Mouse (Mus musculus) neural tube, embryonic 13.5 days (tissue): ENCODE measurements at regions not wholly inside any gene's neighbourhood (a gene's known extent, or its start where the extent isn't known, plus 50 kb on each side); places are given as distances from the start of the nearest gene placed in this dataset.

Experiments used
- ATAC-seq: fragments of 200-750 bp; cut with Nextera tagmentation; 2 replicates; pipeline ENCODE4 v1.8.0; 2017; ENCODE audit warnings: low read depth, mild to moderate bottlenecking, moderate TSS enrichment, moderate library complexity
- H3K27ac ChIP-seq: fragments of 300-500 bp; sonication (generic); replicated peaks from 2 replicates; pipeline ENCODE4 v1.5.1; 2015; ENCODE audit warnings: moderate library complexity, mild to moderate bottlenecking, inconsistent platforms
- H3K27me3 ChIP-seq: fragments of 300-500 bp; sonication (generic); 2 replicates; pipeline ENCODE4 v1.6.1; 2015; ENCODE audit warnings: mild to moderate bottlenecking, inconsistent platforms
- H3K36me3 ChIP-seq: fragments of 300-500 bp; sonication (generic); 2 replicates; pipeline ENCODE4 v1.6.1; 2015; ENCODE audit warnings: mild to moderate bottlenecking, inconsistent platforms
- H3K4me1 ChIP-seq: fragments of 300-500 bp; sonication (generic); replicated peaks from 2 replicates; pipeline ENCODE4 v1.6.1; 2015; ENCODE audit warnings: inconsistent platforms
- H3K4me2 ChIP-seq: fragments of 300-500 bp; sonication (generic); 2 replicates; pipeline ENCODE4 v1.6.1; 2015; ENCODE audit warnings: inconsistent platforms, mild to moderate bottlenecking, moderate library complexity
- H3K4me3 ChIP-seq: fragments of 300-500 bp; sonication (generic); 2 replicates; pipeline ENCODE4 v1.5.1; 2015; ENCODE audit warnings: mild to moderate bottlenecking, inconsistent platforms
- H3K9ac ChIP-seq: fragments of 300-500 bp; sonication (generic); 2 replicates; pipeline ENCODE4 v1.6.1; 2015; ENCODE audit warnings: moderate library complexity, mild to moderate bottlenecking, inconsistent platforms
- H3K9me3 ChIP-seq: fragments of 300-500 bp; sonication (generic); 2 replicates; pipeline ENCODE4 v1.6.1; 2016; ENCODE audit warnings: inconsistent platforms
- WGBS: fragments of 180-500 bp; shearing (Covaris S2); methylation state at CpG from one replicate; pipeline ENCODE4 v1.1.7; 2015; 5-methylcytosine and 5-hydroxymethylcytosine counted together

DNA sequence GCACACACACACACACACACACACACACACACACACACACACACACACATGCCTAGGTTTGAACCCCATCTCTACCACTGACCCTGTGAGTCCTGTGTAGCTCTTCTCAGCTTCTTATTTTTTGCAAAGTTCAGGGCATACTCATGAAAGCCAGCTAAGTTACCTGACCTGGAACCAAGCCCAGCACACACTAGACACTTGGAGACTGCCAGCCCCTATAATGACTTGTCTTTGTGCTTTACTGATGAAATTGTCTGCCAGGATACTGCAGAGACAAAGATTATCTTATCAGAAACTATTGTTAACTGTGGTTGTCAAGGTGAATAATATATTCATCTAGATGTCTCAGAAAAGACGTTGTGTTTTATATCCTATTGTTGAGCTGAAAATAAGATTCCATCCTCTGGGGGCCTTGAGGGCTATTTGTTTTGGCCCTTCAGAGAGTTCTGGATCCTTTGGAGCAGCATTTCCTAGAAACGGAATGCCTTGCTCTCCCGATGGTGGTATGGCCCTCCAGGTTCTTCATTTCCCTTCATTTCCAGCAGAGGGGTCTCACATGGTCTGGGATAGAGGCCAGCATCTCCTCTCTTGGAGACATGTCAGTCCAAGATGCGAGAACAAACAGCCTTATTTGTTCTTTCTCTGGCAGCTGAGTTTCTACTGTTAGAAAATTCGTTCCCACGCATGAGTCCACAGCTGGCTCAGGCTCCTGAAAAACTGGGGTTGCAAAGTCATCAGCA, 402.6 kb downstream of the Tns1 start:
- H3K36me3 ChIP-seq = no peaks in the 10 kb centered on the region
- WGBS = 87% methylated on average over 6 of the region's 6 CpGs
- H3K9ac ChIP-seq = no peak overlapping the region
- no peak overlapping the region for H3K4me3 ChIP-seq
- H3K27me3 ChIP-seq = no peaks in the 10 kb centered on the region
- no peak overlapping the region for H3K27ac ChIP-seq
- no peak overlapping the region for H3K4me2 ChIP-seq
- H3K9me3 ChIP-seq = no peaks in the 10 kb centered on the region
- ATAC-seq = no peak
- no peaks in the 10 kb centered on the region for H3K4me1 ChIP-seq

DNA sequence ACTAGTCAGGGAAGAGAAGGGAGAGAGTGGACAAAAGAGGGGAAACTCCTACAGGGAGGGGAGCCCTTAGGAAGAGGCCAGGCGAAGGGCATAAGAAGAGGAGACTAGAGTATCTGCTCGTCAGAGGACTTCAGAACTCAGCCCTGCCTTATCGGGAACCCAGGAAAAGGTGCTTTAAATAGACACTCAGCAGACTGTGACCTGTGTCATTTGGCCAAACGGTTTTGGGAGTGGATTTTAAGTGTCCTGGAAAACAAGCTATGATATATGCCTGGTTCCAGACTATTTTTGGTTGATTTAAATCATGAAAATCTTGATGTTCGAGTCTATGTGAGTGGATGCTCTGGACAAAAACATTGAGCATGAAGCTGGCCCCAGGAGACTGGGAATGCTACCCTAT, 405.8 kb downstream of the Tns1 start:
- Histone ChIP-seq H3K9me3 (no peaks in the 10 kb centered on the region), H3K27ac (no peak overlapping the region), H3K4me2 (no peak overlapping the region), H3K4me3 (no peak overlapping the region), H3K9ac (no peak overlapping the region), H3K4me1 (no peaks in the 10 kb centered on the region), H3K27me3 (no peaks in the 10 kb centered on the region), H3K36me3 (no peaks in the 10 kb centered on the region)
- ATAC-seq = no peak
- WGBS = 78% methylated on average over 5 of the region's 5 CpGs

DNA sequence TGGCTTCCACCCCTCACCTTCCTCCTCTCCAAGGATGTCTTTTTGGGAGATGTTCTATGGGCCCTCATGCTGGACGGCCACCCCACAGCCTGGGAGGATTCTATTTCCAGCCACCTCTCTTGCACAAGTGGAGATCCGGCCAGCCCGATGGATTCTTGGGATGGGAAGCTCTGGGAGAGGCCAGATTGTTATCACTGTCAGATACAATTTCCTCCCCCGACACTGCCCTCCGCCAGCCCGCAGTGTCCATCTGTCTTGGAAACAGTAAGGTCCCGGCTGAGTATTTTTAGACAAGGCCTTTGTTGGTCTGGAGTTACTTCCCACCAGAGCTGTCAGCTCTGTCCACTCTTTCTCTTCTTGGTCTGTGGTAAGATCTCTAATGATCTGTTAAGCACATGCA, 406.8 kb downstream of the Tns1 start:
- no peak for ATAC-seq
- Histone ChIP-seq H3K9ac (no peak overlapping the region), H3K4me2 (no peak overlapping the region), H3K4me1 (no peaks in the 10 kb centered on the region), H3K36me3 (no peaks in the 10 kb centered on the region), H3K9me3 (no peaks in the 10 kb centered on the region), H3K27me3 (no peaks in the 10 kb centered on the region), H3K27ac (no peak overlapping the region), H3K4me3 (no peak overlapping the region)
- 82% methylated on average over 7 of the region's 7 CpGs for WGBS

DNA sequence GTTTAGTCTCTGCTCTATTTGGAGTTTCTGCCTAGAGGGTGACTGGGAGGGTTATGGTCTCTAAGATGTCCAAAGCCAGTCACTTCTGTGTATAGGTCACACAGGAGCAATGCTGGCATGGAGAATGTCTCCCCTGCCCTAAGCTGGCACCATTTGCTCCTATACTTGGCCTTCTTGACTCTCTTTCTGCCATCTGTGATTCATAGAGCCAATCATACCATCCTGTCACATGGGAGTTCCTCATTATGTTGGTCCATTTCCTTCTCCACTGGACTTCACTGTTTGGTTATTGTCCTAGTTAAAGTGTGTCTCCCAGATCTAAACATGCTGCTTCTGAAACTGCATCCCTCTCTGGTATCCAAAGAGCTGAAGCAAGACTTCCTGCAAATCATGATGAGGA, 407.3 kb downstream of the Tns1 start:
- Histone ChIP-seq H3K27ac (no peak overlapping the region), H3K4me3 (no peak overlapping the region), H3K27me3 (no peaks in the 10 kb centered on the region), H3K36me3 (no peaks in the 10 kb centered on the region), H3K9ac (no peak overlapping the region), H3K4me1 (no peaks in the 10 kb centered on the region), H3K4me2 (no peak overlapping the region), H3K9me3 (no peaks in the 10 kb centered on the region)
- ATAC-seq = no peak

DNA sequence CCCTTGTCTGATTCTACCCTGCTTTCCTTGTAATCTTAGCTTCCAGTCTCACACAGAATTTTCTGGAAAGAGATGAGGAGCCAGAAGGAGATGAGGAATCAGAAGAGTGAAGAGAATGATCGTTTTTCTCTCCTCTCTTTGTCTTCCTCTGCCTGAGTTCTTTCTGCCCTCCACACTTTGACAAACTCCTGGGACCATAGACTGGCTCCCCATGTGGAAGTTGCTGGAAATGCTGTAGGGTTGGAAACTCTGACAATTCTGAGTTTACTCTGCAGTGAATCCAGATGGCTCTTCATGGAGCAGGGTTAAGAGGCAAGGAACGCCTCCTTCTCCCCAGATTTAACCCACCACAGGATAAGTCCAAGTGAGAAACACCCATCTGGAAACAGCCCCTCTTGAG, 408.7 kb downstream of the Tns1 start:
- no peaks in the 10 kb centered on the region for H3K36me3 ChIP-seq
- no peak overlapping the region for H3K4me2 ChIP-seq
- H3K4me1 ChIP-seq = no peaks in the 10 kb centered on the region
- 79% methylated on average over 2 of the region's 2 CpGs for WGBS
- H3K27me3 ChIP-seq = no peaks in the 10 kb centered on the region
- ATAC-seq = no peak
- H3K9me3 ChIP-seq = no peaks in the 10 kb centered on the region
- no peak overlapping the region for H3K4me3 ChIP-seq
- no peak overlapping the region for H3K27ac ChIP-seq
- H3K9ac ChIP-seq = no peak overlapping the region

DNA sequence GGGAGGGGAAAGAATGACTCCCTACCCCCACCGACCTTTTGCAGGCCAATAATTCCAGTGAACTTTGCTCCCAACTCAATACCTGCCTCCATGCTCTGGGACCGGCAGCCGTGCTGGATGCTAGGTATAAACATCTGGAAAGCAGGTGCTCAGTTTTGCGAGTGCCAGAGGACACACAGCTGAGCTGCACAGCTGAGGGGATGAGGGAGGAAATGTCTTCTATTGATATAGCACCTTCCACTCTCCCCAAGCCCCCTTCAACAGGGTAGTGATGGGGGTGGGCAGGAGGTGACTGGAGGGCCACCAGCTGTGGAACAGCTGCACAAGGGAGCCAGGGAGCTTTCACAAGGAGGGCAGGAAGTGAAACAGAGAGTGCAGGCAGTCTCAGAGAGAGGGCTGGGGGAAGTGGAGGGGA, 421.8 kb downstream of the Tns1 start:
- ATAC-seq = no peak
- Histone ChIP-seq H3K27me3 (no peaks in the 10 kb centered on the region), H3K36me3 (no peaks in the 10 kb centered on the region), H3K4me3 (no peak overlapping the region), H3K9ac (no peak overlapping the region), H3K4me2 (no peak overlapping the region), H3K4me1 (no peaks in the 10 kb centered on the region; the same call in 1 of the 2 replicates), H3K27ac (no peak overlapping the region), H3K9me3 (0 out of 2 replicates have a peak, but pooled peaks cover 7% of the 10 kb centered on the region)
- 46% methylated on average over 4 of the region's 4 CpGs for WGBS

DNA sequence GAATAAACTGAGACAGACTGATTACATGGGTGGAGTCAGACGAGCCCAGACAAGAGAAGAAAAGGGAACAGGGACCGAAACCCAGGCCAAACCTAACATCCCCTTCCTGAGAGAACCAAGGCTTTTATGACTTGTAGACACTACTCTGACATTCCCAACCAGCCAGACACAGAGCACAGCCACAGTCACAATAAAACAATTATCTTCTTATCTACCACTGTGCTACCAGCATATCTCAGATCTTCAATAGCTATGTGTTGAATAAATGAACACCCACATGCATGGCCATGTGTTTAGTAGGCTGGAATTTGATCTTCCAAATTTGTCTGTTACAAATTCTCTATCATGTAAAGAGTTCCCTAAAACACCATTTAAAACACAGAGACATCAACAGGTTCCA, 430.7 kb downstream of the Tns1 start:
- H3K9ac ChIP-seq = no peak overlapping the region
- no peaks in the 10 kb centered on the region for H3K9me3 ChIP-seq
- no peak overlapping the region for H3K27ac ChIP-seq
- no peak for ATAC-seq
- no peaks in the 10 kb centered on the region for H3K27me3 ChIP-seq
- WGBS = 37% methylated on average over 2 of the region's 2 CpGs
- H3K4me1 ChIP-seq = no peaks in the 10 kb centered on the region
- H3K4me2 ChIP-seq = no peak overlapping the region
- H3K4me3 ChIP-seq = no peak overlapping the region
- H3K36me3 ChIP-seq = no peaks in the 10 kb centered on the region

DNA sequence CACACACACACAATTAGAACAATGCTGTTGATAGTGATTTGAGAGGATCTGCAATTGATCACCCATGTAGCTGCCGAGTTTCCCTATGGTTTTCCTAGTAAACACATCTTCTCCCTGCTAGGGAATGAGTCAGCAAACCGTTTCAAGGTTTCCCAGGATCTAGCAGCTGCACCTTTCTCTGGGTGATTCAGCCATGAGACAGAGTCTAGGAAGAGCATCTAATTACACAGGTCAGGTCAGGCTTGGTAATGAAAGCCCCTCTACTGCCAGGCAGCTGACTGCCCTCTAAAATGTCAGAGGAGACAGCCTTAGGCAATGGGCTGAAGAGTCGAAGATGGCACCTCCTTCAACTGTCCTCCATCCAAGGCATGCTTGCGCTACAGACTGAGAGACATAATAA, 438.5 kb downstream of the Tns1 start:
- Histone ChIP-seq H3K4me1 (no peaks in the 10 kb centered on the region), H3K36me3 (no peaks in the 10 kb centered on the region), H3K27me3 (no peaks in the 10 kb centered on the region), H3K9ac (no peak overlapping the region), H3K4me2 (no peak overlapping the region), H3K4me3 (no peak overlapping the region), H3K9me3 (no peaks in the 10 kb centered on the region), H3K27ac (no peak overlapping the region)
- WGBS = 74% methylated on average over 4 of the region's 4 CpGs
- no peak for ATAC-seq

DNA sequence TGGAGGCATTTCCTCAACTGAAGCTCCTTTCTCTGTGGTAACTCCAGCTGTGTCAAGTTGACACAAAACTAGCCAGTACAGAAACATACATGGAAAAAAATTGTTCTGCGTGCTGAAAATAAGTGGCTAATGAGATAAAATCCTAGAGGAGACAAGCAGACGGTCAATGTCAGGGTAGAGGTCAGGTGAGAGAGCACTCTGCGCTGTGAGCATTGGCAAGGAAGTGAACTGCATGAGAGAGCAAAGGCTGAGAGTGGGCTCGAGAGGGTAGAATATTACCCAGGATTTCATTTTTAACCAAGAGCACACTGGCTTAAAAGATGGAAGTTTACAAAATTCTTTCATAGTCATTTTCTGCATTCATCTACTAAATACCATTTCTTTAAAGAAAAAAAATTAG, 439.2 kb downstream of the Tns1 start:
- ATAC-seq = no peak
- WGBS = 92% methylated on average over 4 of the region's 4 CpGs
- H3K4me1 ChIP-seq = no peaks in the 10 kb centered on the region
- no peak overlapping the region for H3K4me2 ChIP-seq
- H3K27ac ChIP-seq = no peak overlapping the region
- H3K4me3 ChIP-seq = no peak overlapping the region
- no peak overlapping the region for H3K9ac ChIP-seq
- no peaks in the 10 kb centered on the region for H3K9me3 ChIP-seq
- no peaks in the 10 kb centered on the region for H3K27me3 ChIP-seq
- no peaks in the 10 kb centered on the region for H3K36me3 ChIP-seq

DNA sequence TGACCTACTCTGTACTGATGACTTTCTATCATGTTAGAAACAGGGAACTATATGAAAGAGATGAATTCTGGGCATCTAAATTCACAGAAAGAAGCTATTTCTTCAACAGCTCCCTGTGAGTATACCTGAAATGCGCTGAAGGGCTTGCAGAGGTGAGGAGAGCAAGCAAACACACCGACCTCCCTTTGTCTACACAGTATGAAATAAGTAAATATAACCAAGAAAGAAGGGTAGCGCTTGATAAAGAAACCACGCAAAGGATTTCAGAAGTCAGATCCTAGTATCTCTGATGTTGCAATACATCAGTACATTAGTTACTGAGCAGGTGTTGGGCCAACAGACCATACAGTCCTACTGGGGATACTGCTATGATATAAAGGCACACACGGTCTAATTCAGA, 440.1 kb downstream of the Tns1 start:
- Histone ChIP-seq H3K27ac (no peak overlapping the region), H3K9me3 (no peaks in the 10 kb centered on the region), H3K9ac (no peak overlapping the region), H3K4me1 (no peaks in the 10 kb centered on the region), H3K36me3 (no peaks in the 10 kb centered on the region), H3K4me3 (no peak overlapping the region), H3K4me2 (no peak overlapping the region), H3K27me3 (no peaks in the 10 kb centered on the region)
- no peak for ATAC-seq
- 94% methylated on average over 5 of the region's 5 CpGs for WGBS

DNA sequence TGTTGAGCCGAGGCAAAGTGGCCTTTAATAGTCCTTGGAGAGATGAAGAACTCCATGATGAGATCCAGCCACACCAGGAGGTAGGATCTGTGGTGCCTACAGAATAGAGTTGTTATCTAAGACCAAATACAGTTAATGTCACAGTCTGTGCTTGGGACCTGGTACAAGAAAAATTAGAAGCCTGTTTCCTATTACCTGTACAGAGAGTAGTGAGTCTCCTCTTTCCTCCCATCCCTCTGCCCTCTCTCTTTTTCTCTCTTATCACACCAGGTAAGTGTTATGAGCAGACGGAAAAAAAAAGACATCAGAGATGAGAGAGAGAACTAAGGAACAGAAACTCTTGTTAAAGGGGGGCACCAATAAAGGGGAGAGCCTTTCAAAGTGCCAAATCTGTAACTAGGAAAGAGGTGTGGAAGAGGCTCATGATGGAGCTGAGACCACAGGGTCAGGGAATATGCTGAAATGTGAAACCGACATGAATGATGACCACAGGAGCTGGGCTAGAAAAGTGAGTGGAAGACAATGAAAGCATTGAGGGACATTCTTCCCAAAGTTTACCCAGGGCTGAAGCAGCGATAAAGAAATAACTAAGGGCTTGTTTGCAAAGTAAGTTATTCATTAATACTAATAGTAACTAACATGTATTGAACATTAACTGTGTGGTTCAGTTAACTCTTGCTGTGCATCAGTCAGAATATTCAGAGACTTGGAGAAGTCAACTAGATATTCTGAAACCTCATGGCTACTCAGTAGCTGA, 440.9 kb downstream of the Tns1 start:
- H3K4me1 ChIP-seq = no peaks in the 10 kb centered on the region
- H3K4me2 ChIP-seq = no peak overlapping the region
- H3K27me3 ChIP-seq = no peaks in the 10 kb centered on the region
- no peak overlapping the region for H3K9ac ChIP-seq
- H3K27ac ChIP-seq = no peak overlapping the region
- no peaks in the 10 kb centered on the region for H3K9me3 ChIP-seq
- H3K36me3 ChIP-seq = no peaks in the 10 kb centered on the region
- no peak overlapping the region for H3K4me3 ChIP-seq
- 65% methylated on average over 4 of the region's 4 CpGs for WGBS
- ATAC-seq = no peak

DNA sequence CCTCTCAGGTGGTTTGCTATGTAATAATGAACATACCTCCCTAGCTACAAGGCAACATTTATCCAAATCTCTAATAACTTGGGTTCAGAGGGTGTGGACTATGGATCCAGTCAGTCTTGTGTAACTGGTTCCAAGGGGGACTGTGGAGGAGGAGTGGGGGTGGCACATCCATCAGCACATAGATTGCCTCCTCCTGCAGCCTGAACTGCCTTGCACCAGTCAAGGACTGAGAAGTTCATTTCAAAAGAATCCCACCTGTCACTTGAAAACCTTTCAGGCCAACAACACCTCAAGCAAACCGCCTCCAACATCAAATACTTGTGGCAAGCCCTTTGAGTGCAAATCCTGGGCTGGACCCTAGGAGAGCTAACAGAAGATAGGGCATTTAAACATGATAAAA, 442.6 kb downstream of the Tns1 start:
- Histone ChIP-seq H3K4me3 (no peak overlapping the region), H3K9me3 (no peaks in the 10 kb centered on the region), H3K4me1 (no peaks in the 10 kb centered on the region), H3K9ac (no peak overlapping the region), H3K27me3 (no peaks in the 10 kb centered on the region), H3K27ac (no peak overlapping the region), H3K4me2 (no peak overlapping the region), H3K36me3 (no peaks in the 10 kb centered on the region)
- 83% methylated on average over 1 of the region's 1 CpGs for WGBS
- ATAC-seq = no peak

DNA sequence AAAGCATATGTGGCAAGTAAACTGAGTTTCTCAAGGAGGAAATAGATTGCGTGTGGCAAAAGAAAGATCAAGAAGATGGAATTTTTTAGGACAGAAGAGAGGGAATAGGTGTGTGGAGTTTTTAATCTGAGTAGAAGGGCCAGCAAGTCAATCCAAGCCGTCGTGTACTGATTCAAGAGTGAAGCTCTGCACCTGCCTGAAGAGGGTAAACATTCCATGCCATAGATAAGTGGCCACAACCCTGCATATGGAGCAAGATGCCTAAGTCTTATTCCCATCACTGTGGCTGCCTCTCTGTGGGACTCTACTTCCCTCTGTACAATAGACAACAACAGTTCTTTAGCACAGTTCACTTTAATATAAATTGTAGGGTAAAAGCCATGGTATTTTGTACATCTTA, 443.4 kb downstream of the Tns1 start:
- Histone ChIP-seq H3K4me2 (no peak overlapping the region), H3K27ac (no peak overlapping the region), H3K4me3 (no peak overlapping the region), H3K36me3 (no peaks in the 10 kb centered on the region), H3K4me1 (no peaks in the 10 kb centered on the region), H3K9ac (no peak overlapping the region), H3K9me3 (peaks cover 2% of the 10 kb centered on the region; the same call in 1 of the 2 replicates), H3K27me3 (no peaks in the 10 kb centered on the region)
- no peak for ATAC-seq
- WGBS = 88% methylated on average over 3 of the region's 3 CpGs
